Mouse (Mus musculus) forebrain, embryonic 10.5 days (tissue): ENCODE measurements around the gene Msh4. TPM values are rescaled to one million over a fixed set of nuclear protein-coding genes. Genes with fewer than 3 reads are reported as not detected.
A peak's percentile ranks its signal among the peaks of the same experiment; 100 is the strongest.

ENCODE experiments used
- DNase-seq: peaks from one replicate; pipeline ENCODE4 v3.0.0-alpha.2; 2017; ENCODE audit warnings: low spot score; ENCODE audit errors: extremely low spot score
- H3K27ac ChIP-seq: fragments of 300-500 bp; sonication (generic); 2 replicates; pipeline ENCODE4 v1.5.1; 2016; ENCODE audit warnings: mild to moderate bottlenecking
- H3K27me3 ChIP-seq: fragments of 300-500 bp; sonication (generic); 2 replicates; pipeline ENCODE4 v1.6.1; 2016; ENCODE audit warnings: mild to moderate bottlenecking; ENCODE audit not compliant: poor library complexity, severe bottlenecking
- H3K36me3 ChIP-seq: fragments of 300-500 bp; sonication (generic); replicated peaks from 2 replicates; pipeline ENCODE4 v1.6.1; 2016; ENCODE audit warnings: mild to moderate bottlenecking, moderate library complexity
- H3K4me1 ChIP-seq: fragments of 300-500 bp; sonication (generic); 2 replicates; pipeline ENCODE4 v1.6.1; 2016
- H3K4me3 ChIP-seq: fragments of 300-500 bp; sonication (generic); 2 replicates; pipeline ENCODE4 v1.5.1; 2016; ENCODE audit warnings: mild to moderate bottlenecking, moderate library complexity
- H3K9me3 ChIP-seq: fragments of 300-500 bp; sonication (generic); 2 replicates; pipeline ENCODE4 v1.6.1; 2016; ENCODE audit warnings: mild to moderate bottlenecking, moderate library complexity
- WGBS: fragments of 180-500 bp; shearing (Covaris S2); methylation state at CpG from one replicate; pipeline ENCODE4 v1.1.7; 2016; 5-methylcytosine and 5-hydroxymethylcytosine counted together
- polyA plus RNA-seq: library from polyadenylated mRNA; unstranded; fragments of >200 nt; fragmentation: Nextera tagmentation; extraction: Ambion mirVana; gene quantifications from 2 replicates; pipeline ENCODE4 v1.2.1, GENCODE M21; 2016

The Msh4 gene
- polyA plus RNA-seq, 1 experiment from 2014 or later: 0.12 TPM

GRCm38 (mm10) chr3:153929526-153929925 is 23.6 kb upstream of the Msh4 start:
- WGBS: 94% methylated on average over 11 of the region's 11 CpGs
- no peaks in the 10 kb centered on the region for H3K9me3 ChIP-seq
- H3K27ac ChIP-seq: no peak overlapping the region
- no peaks in the 10 kb centered on the region for H3K27me3 ChIP-seq
- DNase-seq: no peak
- H3K4me1 ChIP-seq: no peaks in the 10 kb centered on the region
- no peak overlapping the region for H3K4me3 ChIP-seq
- peaks cover 82% of the 10 kb centered on the region for H3K36me3 ChIP-seq

- 93% methylated on average over 7 of the region's 7 CpGs for WGBS
- H3K27ac ChIP-seq: no peak overlapping the region
- DNase-seq: no peak
- H3K4me3 ChIP-seq: no peak overlapping the region
- no peaks in the 10 kb centered on the region for H3K4me1 ChIP-seq
- H3K27me3 ChIP-seq: no peaks in the 10 kb centered on the region
- peaks cover 77% of the 10 kb centered on the region for H3K36me3 ChIP-seq
- no peaks in the 10 kb centered on the region for H3K9me3 ChIP-seq
Observed at GRCm38 (mm10) chr3:153926333-153926732, 20.4 kb upstream of the Msh4 start.

- Histone ChIP-seq H3K4me1 (peaks cover 6% of the 10 kb centered on the region), H3K9me3 (no peaks in the 10 kb centered on the region), H3K36me3 (peaks cover 41% of the 10 kb centered on the region), H3K27me3 (no peaks in the 10 kb centered on the region), H3K27ac (no peak overlapping the region), H3K4me3 (no peak overlapping the region)
- 95% methylated on average over 10 of the region's 10 CpGs for WGBS
- DNase-seq: no peak
Observed at GRCm38 (mm10) chr3:153921147-153921910, 15.4 kb upstream of the Msh4 start.

GRCm38 (mm10) chr3:153917200-153917599 is 11.3 kb upstream of the Msh4 start:
- Histone ChIP-seq H3K36me3 (peaks cover 12% of the 10 kb centered on the region), H3K9me3 (no peaks in the 10 kb centered on the region), H3K4me3 (no peak overlapping the region), H3K27me3 (no peaks in the 10 kb centered on the region), H3K4me1 (peaks cover 17% of the 10 kb centered on the region), H3K27ac (no peak overlapping the region)
- WGBS: 5% methylated on average over 1 of the region's 1 CpGs
- no peak for DNase-seq

GRCm38 (mm10) chr3:153913510-153914243 is 7.7 kb upstream of the Msh4 start:
- Histone ChIP-seq H3K4me3 (peak overlapping the region; percentile 94), H3K4me1 (peaks cover 49% of the 10 kb centered on the region), H3K36me3 (peaks cover 32% of the 10 kb centered on the region), H3K27ac (peak overlapping the region; percentile 99), H3K9me3 (no peaks in the 10 kb centered on the region), H3K27me3 (no peaks in the 10 kb centered on the region)
- 62% methylated on average over 6 of the region's 6 CpGs for WGBS
- DNase-seq: no peak

- Histone ChIP-seq H3K4me3 (peak within 1 kb of the TSS; percentile 94), H3K36me3 (peaks cover 40% of the 10 kb centered on the region), H3K27ac (peak within 1 kb of the TSS; percentile 99), H3K9me3 (no peaks in the 10 kb centered on the region), H3K27me3 (no peaks in the 10 kb centered on the region), H3K4me1 (peaks cover 57% of the 10 kb centered on the region)
- 1% methylated on average over 65 of the region's 65 CpGs for WGBS
- DNase-seq: peak; percentile 94
Observed at GRCm38 (mm10) chr3:153912546-153913509, 6.9 kb upstream of the Msh4 start, which contains the start of gene Rabggtb. Gene Rabggtb (minus strand): TSS chr3:153913009.

GRCm38 (mm10) chr3:153911882-153912440 is 6.0 kb upstream of the Msh4 start:
- Histone ChIP-seq H3K4me1 (peaks cover 55% of the 10 kb centered on the region), H3K9me3 (no peaks in the 10 kb centered on the region), H3K4me3 (peak overlapping the region; percentile 94), H3K27me3 (no peaks in the 10 kb centered on the region), H3K36me3 (peaks cover 49% of the 10 kb centered on the region), H3K27ac (peak overlapping the region; percentile 99)
- DNase-seq: no peak
- 5% methylated on average over 12 of the region's 12 CpGs for WGBS

- H3K27me3 ChIP-seq: no peaks in the 10 kb centered on the region
- WGBS: 50% methylated on average over 8 of the region's 8 CpGs
- DNase-seq: no peak
- H3K4me3 ChIP-seq: peak overlapping the region; percentile 94
- H3K9me3 ChIP-seq: no peaks in the 10 kb centered on the region
- peaks cover 55% of the 10 kb centered on the region for H3K36me3 ChIP-seq
- peaks cover 54% of the 10 kb centered on the region for H3K4me1 ChIP-seq
- peak overlapping the region; percentile 99 for H3K27ac ChIP-seq
Observed at GRCm38 (mm10) chr3:153911197-153911881, 5.4 kb upstream of the Msh4 start.

GRCm38 (mm10) chr3:153910489-153910888 is 4.6 kb upstream of the Msh4 start:
- 85% methylated on average over 7 of the region's 7 CpGs for WGBS
- H3K9me3 ChIP-seq: no peaks in the 10 kb centered on the region
- peaks cover 57% of the 10 kb centered on the region for H3K4me1 ChIP-seq
- H3K27ac ChIP-seq: peak overlapping the region; percentile 99; the same call in 1 of the 2 replicates
- H3K4me3 ChIP-seq: peak overlapping the region; percentile 94
- H3K27me3 ChIP-seq: no peaks in the 10 kb centered on the region
- no peak for DNase-seq
- peaks cover 63% of the 10 kb centered on the region for H3K36me3 ChIP-seq

GRCm38 (mm10) chr3:153908919-153909318 is 3.0 kb upstream of the Msh4 start:
- peak overlapping the region; percentile 94; the same call in 1 of the 2 replicates for H3K4me3 ChIP-seq
- no peak for DNase-seq
- peaks cover 79% of the 10 kb centered on the region for H3K36me3 ChIP-seq
- H3K4me1 ChIP-seq: peaks cover 56% of the 10 kb centered on the region
- H3K27ac ChIP-seq: no peak overlapping the region
- no peaks in the 10 kb centered on the region for H3K27me3 ChIP-seq
- 81% methylated on average over 5 of the region's 5 CpGs for WGBS
- H3K9me3 ChIP-seq: no peaks in the 10 kb centered on the region

- 86% methylated on average over 49 of the region's 49 CpGs for WGBS
- H3K36me3 ChIP-seq: peaks cover 74% of the 10 kb centered on the region
- H3K4me3 ChIP-seq: no peak overlapping the region
- H3K9me3 ChIP-seq: no peaks in the 10 kb centered on the region
- H3K27me3 ChIP-seq: no peaks in the 10 kb centered on the region
- no peak for DNase-seq
- H3K4me1 ChIP-seq: peaks cover 32% of the 10 kb centered on the region
- H3K27ac ChIP-seq: no peak overlapping the region
Observed at GRCm38 (mm10) chr3:153905251-153906135, 445 bp downstream of the Msh4 start.
